Mouse (Mus musculus) thymus, postnatal 10 days (tissue): ENCODE measurements around the gene Bicra.

Source experiments
- DNase-seq, 2 experiments: peaks; one replicate each; pipeline ENCODE4 v3.0.0; 2021; ENCODE audit warnings: low spot score in 2 of 2

The Bicra gene

DNA sequence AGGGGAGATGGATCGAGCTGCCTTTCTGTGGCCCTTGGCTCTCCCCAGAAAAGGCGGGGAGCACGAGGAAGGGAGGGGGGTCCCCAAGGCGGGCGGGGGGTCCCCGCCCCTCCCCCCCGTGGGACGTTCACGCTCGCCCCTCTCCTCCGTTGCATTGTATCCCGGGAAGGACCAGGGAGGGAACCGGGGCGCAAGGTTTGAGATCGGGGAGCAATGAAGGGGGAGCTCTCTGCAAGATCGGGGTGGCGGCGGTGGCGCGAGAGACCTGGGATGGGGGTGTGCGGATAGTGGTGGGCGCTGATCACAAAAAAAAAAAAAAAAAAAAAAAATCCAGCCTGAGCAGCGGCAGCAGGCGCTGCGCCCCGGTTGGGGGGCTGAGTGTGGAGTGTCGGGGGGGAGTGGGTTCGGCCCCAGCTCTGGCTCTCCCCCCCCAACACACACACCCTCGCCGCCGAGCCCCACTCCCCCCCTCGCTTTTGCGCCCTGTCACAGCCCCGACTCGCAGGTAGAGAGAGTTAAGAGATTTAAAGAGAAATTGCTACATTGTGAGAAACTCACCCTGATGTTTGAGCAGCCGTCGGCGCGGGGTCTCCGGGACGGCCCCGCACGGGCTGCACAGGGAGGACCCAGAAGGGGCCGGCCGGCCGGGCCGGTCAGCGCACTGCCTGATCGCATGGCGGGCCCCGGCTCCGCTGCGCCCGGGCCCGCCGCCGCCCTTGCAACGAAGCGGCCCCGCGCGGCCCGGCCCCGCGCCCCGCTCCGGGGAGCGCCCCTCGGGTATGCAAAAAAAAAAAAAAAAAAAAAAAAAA, at the start of gene Bicra:
TSS of gene Bicra (minus strand) at position 584 of the 809 bp plus-strand sequence.
- DNase-seq: peak; percentile 80

DNA sequence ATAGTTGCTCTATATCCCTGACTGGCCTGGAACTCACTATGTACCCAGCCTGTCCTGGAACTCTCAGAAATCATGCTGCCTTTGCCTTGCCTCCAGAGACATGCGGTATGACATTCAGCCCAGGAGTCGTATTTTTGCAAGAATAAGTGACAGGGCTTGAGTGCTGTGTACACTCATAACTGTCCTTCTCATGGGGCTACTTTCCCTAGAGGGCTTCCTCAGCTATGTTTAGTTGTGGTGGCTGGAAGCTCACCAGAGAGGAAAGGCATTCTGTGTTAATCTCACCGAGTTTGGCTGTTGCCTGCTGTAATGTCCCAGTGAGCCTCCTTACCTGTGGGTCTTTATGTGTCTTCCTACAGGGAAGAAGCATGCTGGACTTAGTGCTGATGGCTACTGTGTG, 46.9 kb upstream of the Bicra start:
- DNase-seq: no peak

DNA sequence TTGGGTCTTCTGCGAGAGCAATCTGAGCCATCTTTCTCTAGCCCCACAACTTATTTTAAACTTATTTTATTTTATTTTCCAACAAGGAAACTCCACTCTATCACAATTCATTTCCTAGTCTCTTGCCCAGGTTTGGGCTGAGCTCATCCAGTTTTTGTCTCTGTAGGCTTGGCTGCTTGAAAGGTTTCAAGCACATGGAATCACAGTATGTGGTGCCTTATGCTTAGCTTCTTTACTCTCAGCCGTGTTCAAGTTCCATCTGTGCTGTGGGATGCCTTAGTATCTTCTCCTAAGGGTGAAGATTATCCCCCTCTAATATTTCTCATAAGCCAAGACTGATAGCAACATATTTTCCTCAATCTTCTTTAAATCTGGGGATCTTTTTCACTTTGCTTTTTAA, 39.9 kb upstream of the Bicra start:
- no peak for DNase-seq

DNA sequence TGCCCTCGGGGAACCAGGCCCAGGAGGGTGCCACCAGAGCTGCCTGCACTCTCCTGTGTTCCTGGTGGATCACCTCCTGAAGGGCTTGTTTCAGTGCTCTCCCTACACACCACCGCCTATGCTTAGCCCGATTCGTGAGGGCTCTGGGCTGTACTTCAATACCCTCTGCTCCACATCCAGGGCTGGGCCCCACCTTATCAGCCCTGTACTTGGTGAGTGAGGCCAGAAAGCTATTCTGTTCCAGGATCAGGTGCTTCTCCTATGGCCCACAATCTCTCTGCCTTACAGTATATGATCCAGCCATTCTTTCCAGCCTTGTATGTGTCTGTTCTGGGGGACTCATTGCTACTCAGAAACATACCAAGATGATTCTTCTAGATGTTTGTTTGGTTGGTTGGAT, 35.6 kb upstream of the Bicra start:
- DNase-seq: no peak

DNA sequence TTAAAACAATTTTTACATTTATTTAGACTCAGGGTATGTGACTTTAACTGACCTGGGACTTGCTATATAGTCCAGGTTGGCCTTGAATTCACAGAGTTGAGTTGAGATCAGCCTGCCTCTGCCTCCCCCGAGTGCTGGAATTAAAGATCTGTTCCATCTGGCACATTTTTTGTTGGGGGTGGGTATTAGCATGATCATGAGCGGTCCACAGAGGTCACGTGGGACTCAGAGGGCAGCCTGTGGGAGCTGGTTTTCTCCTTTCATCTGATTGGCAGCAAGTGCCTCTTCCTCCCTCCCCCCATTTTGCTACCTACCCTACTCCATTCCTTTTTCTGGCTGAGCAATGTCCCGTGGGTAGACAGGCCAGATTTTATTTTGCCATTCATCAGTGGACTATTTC, 32.9 kb upstream of the Bicra start:
- no peak for DNase-seq

DNA sequence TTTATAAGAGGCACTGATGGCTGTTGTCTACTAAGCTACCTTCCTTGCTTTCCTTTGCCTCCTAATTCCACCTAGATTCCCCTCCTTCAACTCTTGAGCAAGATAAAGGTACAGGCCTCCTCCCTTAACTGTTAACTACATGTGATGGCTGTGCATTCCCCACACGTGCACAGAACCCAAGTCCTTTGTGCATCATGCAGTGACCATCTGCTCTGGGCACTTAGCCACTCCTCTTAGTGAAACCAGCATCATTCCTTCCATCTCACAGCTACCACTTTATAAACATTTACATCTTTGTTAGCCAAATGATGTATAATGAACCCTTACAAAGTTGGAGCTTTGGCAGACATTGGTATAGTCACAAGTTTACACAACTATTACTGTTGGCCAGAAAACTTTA, 32.2 kb upstream of the Bicra start:
- no peak for DNase-seq

DNA sequence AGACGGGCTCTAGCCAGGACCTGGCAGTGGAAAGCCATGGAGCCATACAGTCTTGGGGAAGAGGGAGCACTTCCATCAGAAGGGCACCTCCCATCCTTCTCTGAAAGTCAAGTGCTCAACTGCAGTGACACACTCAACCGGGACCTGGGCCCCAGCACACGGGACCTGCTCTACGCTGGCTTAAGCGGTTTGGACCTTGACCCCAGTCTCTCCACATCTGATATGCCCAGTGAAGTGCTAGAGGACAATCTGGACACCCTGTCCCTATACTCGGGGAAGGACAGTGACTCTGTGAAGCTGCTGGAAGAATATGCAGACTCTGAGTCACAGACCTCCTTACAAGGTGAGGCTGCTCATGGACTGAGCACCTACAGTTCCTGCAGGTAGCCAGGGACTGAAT, 24.2 kb upstream of the Bicra start:
- no peak for DNase-seq

DNA sequence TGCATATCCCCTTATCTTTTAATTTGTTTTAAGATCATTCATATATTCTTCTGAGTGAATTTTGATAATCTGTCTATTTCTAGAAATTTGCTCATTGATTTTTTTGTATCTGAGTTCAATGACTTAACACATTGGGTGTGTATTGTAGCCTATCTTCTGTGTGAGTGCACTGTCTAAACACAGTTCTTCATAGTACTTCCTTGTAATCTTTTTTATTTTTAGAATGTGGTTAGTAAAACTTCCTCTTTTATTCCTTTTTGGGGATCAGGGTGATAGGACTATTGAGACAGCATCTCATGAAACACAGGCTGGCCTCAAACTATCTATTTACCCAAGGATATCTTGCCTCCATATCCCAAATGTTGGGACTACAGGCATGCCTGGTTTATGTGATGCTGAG, 23.1 kb upstream of the Bicra start:
- no peak for DNase-seq

DNA sequence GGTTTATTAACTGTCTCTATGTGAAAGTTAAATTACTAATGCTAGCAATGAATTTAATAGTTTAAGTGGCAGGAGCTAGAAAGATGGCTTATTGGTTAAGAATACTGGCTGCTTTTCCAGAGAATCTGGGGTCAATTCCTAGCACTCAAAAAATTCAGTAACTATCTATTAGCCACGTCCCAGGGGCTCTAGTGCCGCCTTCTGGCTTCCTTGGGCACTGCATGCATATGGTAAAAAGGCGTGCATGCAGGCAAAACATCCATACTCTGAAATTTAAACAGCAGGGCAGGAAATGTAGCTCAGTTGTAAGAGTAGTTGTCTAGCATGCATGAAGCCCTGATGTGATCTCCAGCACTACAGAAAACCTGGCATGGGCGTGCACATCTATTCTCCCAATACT, 15.8 kb upstream of the Bicra start:
- no peak for DNase-seq

DNA sequence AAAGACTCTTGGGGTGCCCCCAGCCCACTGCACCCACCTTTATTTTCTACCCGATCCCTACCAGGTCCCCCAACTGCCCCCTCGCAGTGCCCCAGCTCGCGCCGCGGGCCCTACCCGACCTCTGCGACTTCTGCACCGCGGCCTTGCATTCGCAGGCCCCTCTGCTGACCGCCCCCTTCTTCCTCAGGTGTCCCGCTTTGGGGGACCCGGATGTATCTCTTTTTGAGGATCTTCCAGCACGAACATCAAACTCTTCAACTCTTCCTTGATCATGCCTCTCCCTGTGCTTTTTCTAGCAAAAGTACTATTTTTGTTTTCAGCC, 14.3 kb upstream of the Bicra start:
- DNase-seq: no peak

DNA sequence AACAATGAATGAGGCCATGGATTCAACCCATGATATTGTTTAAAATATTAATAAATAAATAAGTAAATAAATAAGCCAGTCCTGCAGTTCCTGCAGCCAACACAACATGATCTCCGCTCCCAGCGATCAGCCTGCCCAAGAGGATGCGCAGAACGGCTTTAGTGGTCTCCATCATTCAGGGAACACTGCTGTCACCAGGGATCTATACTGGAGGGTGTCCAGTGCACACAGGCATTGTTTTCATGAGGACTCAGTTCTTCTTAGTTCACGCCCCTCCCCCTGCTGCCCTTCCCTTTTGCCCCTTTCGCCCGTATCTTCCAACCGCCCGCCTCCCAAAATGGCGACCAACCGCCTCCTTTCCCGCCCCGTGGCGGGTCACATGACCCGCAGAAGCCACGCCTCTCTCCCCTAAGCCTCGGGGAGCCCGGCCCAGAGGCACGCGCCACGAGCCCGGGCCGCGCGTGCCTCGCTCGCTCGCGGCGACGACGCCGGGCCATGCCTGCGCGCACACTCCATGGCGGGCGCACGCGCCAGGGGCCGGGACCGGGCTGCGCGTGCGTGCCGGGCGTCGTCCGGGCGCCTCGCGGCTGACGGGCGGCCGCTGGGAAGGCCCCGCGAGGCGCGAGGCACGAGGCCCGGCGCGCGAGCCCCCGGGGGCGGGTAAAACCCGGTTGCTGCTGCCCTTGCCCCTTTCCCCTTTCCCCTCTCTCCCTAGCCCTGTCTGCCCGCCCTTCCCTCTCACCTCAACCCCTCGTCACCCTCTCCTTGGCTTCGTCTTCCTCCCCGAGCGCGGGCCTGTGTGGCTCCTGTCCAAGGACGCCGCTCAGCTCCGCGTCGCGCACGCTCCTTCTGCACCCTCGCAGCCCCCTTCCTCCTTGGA, 13.7 kb upstream of the Bicra start, which contains the start of gene Zfp541:
TSS of gene Zfp541 (plus strand) at position 596 of the 880 bp plus-strand sequence.
- no peak for DNase-seq

DNA sequence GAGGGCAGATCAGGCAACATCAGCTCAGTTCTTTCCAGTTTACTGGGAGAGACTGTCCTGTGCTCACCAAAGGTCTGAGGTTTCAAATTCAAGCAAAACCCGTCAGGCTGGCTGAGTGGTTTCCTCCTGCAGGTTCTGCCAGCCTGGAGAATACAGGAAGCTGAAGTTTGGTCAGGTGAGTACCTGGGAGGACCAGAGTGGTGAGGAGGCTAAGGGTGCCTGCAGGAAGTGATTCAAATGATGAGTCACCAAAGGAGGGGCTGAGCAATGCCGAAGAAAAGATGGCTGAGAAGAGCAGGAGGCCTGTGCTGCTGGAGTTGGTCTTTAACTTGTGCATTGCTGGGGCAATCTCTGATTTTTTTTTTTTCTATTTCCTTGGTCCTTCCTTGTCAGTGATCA, 9.4 kb upstream of the Bicra start:
- DNase-seq: no peak

DNA sequence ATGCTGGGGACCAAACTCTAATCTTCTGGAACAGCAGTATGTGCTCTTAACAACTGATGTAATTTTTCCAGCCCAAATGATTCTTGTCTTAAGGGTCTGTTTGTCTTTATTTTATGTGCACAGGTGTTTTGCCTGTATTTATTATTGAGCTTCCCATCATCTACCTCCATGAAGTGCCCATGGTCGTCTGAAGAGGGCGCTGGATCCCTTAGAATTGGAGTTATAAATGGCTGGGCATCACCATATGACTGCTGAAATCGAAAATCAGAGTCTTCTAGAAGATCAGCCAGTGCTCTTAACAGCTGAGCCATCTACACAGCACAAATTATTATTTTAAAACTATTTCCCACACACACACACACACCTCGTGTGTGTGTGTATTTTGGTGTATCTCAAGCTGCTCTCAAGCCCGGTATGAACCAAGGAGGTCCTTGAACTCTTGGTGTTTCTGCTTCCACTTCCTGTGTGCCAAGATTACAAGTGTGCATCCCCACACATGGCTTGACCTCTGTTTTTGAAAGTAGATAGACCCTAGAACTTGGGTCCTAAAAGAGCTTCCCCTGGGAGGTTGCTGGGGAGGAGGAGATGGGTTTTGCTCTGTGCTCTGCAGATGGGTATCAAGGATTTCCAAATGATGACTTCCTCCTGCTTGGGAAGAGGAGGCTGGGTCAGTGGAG, 8.9 kb upstream of the Bicra start:
- no peak for DNase-seq

DNA sequence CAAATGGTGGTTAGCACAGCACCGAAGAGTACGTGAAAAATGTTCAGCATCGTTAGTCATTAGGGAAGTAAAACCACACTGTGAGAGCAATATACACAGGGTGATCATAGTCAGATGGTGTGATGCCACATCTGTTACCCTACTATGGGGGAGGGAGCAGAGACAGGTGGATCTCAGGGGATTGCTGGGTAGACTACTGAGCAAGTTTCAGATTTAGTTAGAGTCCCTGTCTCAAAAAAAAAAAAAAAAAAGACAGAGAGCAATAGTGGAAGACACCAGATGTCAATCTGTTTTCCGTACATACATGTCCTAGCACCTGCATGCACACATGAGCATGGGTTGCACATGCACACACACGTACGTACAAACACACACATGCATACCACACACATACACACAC, 7.9 kb upstream of the Bicra start:
- DNase-seq: no peak

DNA sequence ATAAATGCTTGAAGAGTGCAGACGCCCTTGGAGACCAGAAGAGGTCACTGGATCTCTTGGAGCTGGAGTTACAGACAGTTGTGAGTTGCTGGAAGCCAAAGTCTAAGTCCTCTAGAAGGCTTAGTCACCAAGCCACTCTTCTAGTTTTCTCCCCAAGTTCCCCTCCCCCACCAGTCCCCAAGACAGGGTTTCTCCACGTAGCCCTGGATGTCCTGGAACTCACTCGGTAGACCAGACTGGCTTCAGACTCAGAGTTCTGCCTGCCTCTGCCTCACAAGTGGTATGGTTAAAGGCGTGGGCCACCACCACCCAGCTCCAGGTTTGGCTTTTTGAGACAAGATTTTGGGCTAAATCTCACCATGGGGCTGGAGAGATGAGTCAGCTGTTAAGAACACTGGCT, 7.2 kb upstream of the Bicra start:
- no peak for DNase-seq

DNA sequence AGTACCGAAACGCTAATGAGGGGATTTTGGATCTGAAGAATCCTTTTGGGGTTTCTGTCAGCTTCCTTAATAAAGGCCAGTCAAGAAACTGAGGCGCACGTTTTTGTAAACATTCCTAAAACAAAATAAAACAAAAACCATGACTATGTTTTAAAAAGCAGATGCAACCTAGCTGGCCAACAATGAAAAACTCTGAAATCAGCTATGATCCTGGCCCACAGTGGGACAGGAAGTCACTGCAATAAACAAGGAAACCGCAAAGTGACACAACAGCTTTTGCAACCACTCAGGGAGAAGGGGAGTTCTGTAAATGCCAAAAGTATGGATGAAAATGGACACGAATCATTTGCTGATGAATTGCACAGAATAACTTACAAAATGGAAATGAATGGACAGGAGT, 5.4 kb upstream of the Bicra start:
- no peak for DNase-seq

DNA sequence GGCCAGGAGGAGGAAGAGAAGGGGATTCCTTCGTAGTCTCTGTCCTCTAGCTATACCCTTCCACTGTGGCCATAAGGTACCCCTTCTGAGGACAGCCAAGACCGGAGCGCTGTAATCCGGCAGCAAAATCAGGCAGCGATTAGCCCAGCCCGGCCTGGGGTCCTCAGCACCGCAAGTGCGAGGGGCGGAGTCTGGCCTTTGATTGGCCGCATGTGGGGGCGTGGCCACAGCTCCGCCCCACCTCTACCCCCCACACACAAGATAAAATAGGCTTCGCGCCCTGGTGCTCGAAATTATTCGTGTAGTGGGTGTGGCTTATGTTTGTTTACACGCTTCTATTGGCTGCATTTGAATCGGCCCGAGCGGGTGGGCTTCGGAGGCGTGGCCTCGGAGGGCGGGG, 5.0 kb upstream of the Bicra start:
- peak; percentile 93 to 96 for DNase-seq

DNA sequence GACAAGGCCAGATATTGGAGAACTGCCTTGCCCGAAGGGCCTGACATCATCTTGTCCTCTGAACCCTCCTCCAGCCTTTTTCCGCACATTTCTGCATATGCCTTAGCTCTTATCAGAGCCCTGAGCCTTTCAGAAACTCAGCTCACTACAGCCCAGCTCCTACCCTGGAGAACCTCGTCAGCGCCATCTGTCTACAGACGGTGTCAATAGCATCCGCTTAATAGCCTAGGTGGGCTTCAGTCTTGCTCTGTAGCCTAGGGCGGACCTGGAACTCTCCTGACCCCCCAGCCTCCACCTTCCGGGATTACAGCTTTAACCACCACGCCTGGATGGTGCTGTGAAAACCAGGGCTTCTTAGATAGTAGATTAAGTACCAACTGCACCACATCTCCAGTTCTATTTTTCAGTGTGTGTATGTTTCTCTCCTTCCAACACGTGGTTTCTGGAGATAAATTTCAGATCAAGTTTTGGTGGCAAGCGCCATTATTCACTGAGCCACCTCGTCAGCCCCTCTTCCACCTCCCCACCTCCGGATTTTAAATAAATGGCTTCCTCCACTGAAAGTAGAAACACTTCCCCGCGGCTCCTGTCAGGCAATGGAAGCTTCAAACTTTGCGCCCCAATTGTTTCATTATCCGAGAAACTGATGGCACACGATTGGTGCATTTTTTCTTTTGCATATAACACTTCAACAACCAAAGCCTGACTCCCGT, 4.3 kb upstream of the Bicra start:
- peak; percentile 80 to 87 for DNase-seq

DNA sequence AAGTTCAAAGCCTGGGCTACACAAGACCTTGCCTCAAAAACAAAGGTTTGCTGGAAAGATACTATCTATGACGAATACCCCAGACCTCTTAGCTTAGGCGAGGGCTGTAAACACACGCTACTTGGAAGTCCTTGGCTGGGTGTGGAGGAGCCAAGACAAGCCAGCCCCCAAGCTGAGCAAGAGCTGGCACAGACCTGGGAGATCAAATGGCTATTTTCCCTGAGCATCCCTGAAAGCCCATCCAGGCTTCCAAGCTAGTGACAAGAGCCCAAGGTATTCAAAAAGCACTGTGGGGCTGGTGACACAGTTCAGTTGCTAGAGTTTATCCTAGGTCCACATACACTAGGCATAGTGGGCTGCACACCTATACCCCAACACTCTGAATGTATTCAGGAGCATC, 2.9 kb upstream of the Bicra start:
- DNase-seq: no peak

DNA sequence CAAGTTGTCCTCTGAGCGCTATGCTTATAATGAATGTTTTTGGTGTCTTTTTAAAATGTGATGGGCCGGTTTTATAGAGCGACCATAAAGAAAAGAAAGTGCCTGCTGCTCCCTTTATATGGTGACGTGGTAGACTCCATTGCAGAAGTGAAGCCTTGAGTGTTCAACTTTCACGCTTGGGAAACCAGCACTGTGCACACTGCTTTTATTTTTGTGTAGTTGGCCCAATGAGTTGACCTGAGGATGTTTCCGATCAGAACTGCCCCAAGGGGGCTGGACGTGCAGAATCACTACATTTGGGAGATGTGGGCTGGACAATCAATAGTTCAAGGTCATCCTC, 1.8 kb upstream of the Bicra start:
- DNase-seq: no peak

DNA sequence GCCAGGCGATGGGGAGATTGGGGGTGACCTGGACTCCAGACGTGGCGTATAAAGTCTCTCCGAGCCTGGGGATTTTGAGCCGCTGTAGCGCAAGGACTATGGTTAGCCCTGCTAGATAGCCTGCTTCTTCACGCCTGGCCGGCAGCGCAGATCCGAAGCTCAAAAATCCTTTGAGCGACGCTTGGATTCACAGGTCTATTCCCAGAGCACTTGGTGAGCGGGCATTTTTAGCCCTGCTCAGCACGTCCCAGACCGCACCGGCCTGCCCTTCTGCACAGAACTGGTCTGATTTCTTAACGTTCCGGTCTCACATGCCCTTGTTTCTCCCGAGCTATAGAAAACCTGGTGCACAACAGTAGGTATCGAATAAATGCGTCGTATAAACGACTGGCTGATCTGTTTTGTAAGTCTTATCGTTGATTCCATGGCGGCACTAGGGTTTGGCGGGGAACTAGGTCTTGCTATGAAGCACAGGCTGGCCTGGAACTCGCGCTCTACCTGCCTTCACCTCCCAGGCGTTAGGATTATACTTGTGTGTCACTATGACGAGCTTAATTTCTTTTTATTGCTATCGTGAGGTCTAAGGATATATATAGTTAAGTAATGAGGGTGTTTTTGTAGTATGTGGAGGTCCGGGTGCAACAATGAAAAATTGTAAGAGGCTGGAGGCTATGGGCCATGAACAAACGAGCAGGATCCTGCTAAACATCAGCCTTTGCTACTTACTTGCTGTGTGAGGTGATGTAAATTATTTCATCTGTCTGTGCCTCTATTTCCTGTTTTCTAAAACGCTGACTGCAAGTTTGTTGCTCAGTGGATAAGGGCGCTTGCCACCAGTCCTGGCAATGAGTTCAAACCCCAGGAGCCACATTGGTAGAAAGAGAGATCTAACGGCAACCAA, 1.2 kb upstream of the Bicra start:
- no peak for DNase-seq
